Comparison of ENCODE assay signal across 18 mouse cellular contexts in genomic region chr15:32306557-32307243, GRCm38 (mm10).
A peak's percentile ranks its signal among the peaks of the same experiment; 100 is the strongest.
DNase-seq lines count a peak whose midpoint lies in the region; ATAC-seq and TF ChIP-seq lines count a peak whose summit lies in the region.
"Had no signal": no experiment of that assay in that cellular context is flagged by ENCODE, and none has a peak within 500 bp of the region (broad histone marks: within the 10 kb centered on the region; RNA-seq: fewer than 3 reads in every experiment).

No protein-coding gene starts in this region.

- H3K79me2 ChIP-seq in C2C12 (ENCODE audit: control insufficient read depth, insufficient read depth), result peaks cover 15% of the 10 kb centered on the region

- H3K4me1 ChIP-seq in kidney, postnatal 0 days (replicated peaks; ENCODE audit: insufficient read depth, low read length), result peaks cover 12% of the 10 kb centered on the region; the same call in 1 of the 2 replicates
- H3K4me1 ChIP-seq in small intestine, adult 2 months (ENCODE audit: control insufficient read depth, insufficient read depth, insufficient read length, low read length), result peaks cover 3% of the 10 kb centered on the region; the same call in 1 of the 2 replicates
- H3K4me1 ChIP-seq: forebrain, embryonic 15.5 days; hindbrain, embryonic 10.5 days had no signal

- TF ChIP-seq POLR2A in small intestine, adult 2 months (IDR thresholded peaks at IDR 0.05; ENCODE audit: low read depth, low read length), result no peak

- H3K27me3 ChIP-seq in kidney, postnatal 0 days (ENCODE audit: insufficient read depth, low read length), result no peaks in the 10 kb centered on the region
- no peaks in the 10 kb centered on the region for H3K27me3 ChIP-seq in C2C12 (ENCODE audit: control insufficient read depth, insufficient read depth, insufficient read length)
- H3K27me3 ChIP-seq in small intestine, adult 2 months (ENCODE audit: control insufficient read depth, insufficient read depth, low read length), result no peaks in the 10 kb centered on the region
- H3K27me3 ChIP-seq: forebrain, embryonic 15.5 days had no signal

- H3K79me3 ChIP-seq in C2C12 (ENCODE audit: low read depth), result no peaks in the 10 kb centered on the region

- peak; percentile 69; the same call in 1 of the 2 replicates for ATAC-seq in kidney, postnatal 0 days (replicated peaks; ENCODE audit: low FRiP score, low read depth)
- ATAC-seq in CD4-positive, CD25-positive, alpha-beta regulatory T cell, adult 4 months, result no peak
- ATAC-seq: forebrain, embryonic 15.5 days; midbrain, embryonic 16.5 days had no signal

- no peak overlapping the region for H3K4me3 ChIP-seq in kidney, postnatal 0 days (replicated peaks; ENCODE audit: low read depth, low read length)
- H3K4me3 ChIP-seq in C2C12 (ENCODE audit: insufficient read depth, poor library complexity, severe bottlenecking), result no peak overlapping the region
- H3K4me3 ChIP-seq in small intestine, adult 2 months (ENCODE audit: low read depth, low read length), result no peak overlapping the region
- H3K4me3 ChIP-seq: forebrain, embryonic 15.5 days; gastrocnemius, adult 2 months; heart, embryonic 10.5 days; hindbrain, embryonic 10.5 days had no signal

- intact Hi-C loops in heart, postnatal 36 days (cut with DNase I), result no loop called here

- H3K36me3 ChIP-seq in kidney, postnatal 0 days (ENCODE audit: insufficient read depth, low read length), result no peaks in the 10 kb centered on the region
- H3K36me3 ChIP-seq in C2C12 (ENCODE audit: control insufficient read depth, insufficient read depth), result no peaks in the 10 kb centered on the region
- H3K36me3 ChIP-seq in small intestine, adult 2 months (ENCODE audit: control insufficient read depth, insufficient read depth, low read length), result no peaks in the 10 kb centered on the region
- H3K36me3 ChIP-seq: forebrain, embryonic 15.5 days; G1E; heart, embryonic 10.5 days; hindbrain, embryonic 10.5 days had no signal

- DNase-seq in heart, adult 18-20 months, result peak; percentile 21 to 24
- DNase-seq in heart, postnatal 36 days, result no peak
- peak; percentile 89 for DNase-seq in kidney, postnatal 0 days (ENCODE audit: low spot score)
- DNase-seq in kidney, postnatal 14 days, result no peak
- no peak for DNase-seq in thymus, postnatal 10 days (ENCODE audit: low spot score in 2 of 2)
- DNase-seq: adrenal gland, postnatal 14 days; cerebellum, postnatal 14 days; gastrocnemius, adult 2 months; right cerebral cortex, postnatal 25 days; thymus, postnatal 4 days had no signal

- no peak overlapping the region for H3K27ac ChIP-seq in kidney, postnatal 0 days
- 0 out of 2 replicates have a peak overlapping the region, but pooled peaks have one; percentile 15 for H3K27ac ChIP-seq in small intestine, adult 2 months (ENCODE audit: insufficient read depth, low read depth, low read length)
- H3K27ac ChIP-seq: forebrain, embryonic 15.5 days; gastrocnemius, adult 2 months; heart, embryonic 10.5 days; hindbrain, embryonic 10.5 days had no signal

- no peaks in the 10 kb centered on the region for H3K9me3 ChIP-seq in kidney, postnatal 0 days (replicated peaks; ENCODE audit: low read length)
- H3K9me3 ChIP-seq: forebrain, embryonic 15.5 days; G1E; heart, embryonic 10.5 days; hindbrain, embryonic 10.5 days had no signal

- no peak overlapping the region for H3ac ChIP-seq in C2C12 (ENCODE audit: control insufficient read depth, insufficient read length, low read depth)

- 54% methylated on average over 6 of the region's 6 CpGs for WGBS in kidney, postnatal 0 days
- WGBS in small intestine, adult 2 months, result 72% methylated on average over 6 of the region's 6 CpGs

- H3K9ac ChIP-seq in kidney, postnatal 0 days (ENCODE audit: low read depth, low read length), result no peak overlapping the region
- H3K9ac ChIP-seq: forebrain, embryonic 15.5 days had no signal

- TF ChIP-seq CTCF in kidney, postnatal 0 days (IDR thresholded peaks at IDR 0.05; ENCODE audit: low read depth), result no peak
- no peak for TF ChIP-seq CTCF in C2C12 (IDR thresholded peaks at IDR 0.05; ENCODE audit: control insufficient read depth, insufficient read depth, insufficient read length)
- TF ChIP-seq CTCF in small intestine, adult 2 months (IDR thresholded peaks at IDR 0.05; ENCODE audit: extremely low read depth, insufficient read length, insufficient replicate concordance, low read depth, low read length), result no peak

- no peak overlapping the region for H3K4me2 ChIP-seq in kidney, postnatal 0 days (ENCODE audit: low read length)
- H3K4me2 ChIP-seq: forebrain, embryonic 15.5 days had no signal

TF ChIP-seq in C2C12, 6 proteins besides CTCF, POLR2A, EP300 and RAD21:
- TF ChIP-seq CEBPB (IDR thresholded peaks at IDR 0.05; ENCODE audit: low read depth), result no peak
- peak; percentile 84 for TF ChIP-seq USF1 (IDR thresholded peaks at IDR 0.05; ENCODE audit: low read depth)
TF ChIP-seq in C2C12: peak in this region for 1.

Comparison
In these comparisons a context has a peak if more than half of its experiments do, and no peak if none do; other contexts are left out.
1. DNase-seq: peak in heart, adult 18-20 months (2 of 2) and kidney, postnatal 0 days (single experiment); none in heart, postnatal 36 days (0 of 2), kidney, postnatal 14 days (single experiment) and thymus, postnatal 10 days (0 of 2).